Mouse (Mus musculus) spleen, postnatal 10 days (tissue): Measurements from ENCODE around the gene Mboat2.
A peak's percentile ranks its signal among the peaks of the same experiment; 100 is the strongest.

Source experiments
- DNase-seq, 2 experiments: peaks; one replicate each; pipeline ENCODE4 v3.0.0; 2021 to 2022; ENCODE audit warnings: low spot score in 2 of 2

Mboat2 gene

DNA sequence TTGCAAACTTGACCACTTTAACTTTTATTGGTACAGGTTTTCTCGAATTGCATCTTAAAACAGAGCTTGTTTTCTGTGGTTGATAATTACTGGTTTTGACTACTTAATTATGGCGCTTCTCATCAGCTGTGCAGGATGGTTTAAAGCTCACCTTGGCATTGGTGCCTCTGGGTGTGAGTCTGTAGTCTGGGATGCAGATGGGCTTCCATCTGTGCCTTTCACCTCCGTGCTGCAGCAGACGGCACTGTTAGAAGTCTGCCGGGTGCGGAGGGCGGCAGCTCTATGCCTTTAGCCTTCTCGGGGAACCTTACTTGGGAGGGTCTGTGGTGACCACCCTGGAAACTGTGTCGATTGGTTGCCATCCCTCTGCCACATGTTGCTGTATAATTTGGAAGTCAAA is 29.8 kb downstream of the Mboat2 start:
- no peak for DNase-seq

DNA sequence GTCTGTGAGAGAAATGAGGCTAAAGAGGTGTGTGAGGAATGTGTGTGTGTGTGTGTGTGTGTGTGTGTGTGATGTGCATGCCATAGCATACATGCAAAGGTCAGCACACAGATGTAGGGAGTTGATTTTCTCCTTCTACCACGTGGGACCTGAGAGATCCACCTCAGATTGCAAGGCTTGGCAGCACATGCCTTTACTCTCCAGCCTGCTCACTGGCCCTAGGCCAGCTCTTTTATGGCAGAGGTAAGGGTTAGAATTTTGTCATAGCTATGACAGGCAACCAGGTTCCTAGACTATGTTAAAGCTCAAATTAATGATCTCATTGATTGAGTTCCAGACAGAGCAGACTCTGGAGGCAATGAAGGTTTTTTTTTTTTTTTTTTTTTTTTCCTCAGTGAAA is 33.1 kb downstream of the Mboat2 start:
- DNase-seq: no peak

DNA sequence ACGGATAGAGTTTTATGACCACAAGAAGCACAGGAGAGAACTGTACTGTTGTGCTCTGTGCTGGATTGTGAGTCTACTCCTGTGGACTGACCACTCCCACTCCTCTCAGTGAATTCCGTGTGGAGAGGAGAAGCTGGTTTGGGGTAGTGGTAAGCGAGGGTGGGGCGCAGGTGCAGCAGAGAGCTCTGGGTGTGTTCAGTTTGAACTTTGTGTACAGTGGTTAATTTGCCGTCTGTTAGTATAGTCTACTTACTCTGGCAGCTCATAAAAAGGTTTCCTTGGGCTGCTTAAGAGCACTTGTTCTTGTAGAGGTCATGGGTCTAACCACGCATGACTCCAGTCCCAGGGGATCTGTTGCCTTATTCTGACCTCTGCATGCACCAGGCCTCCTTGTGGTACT is 36.0 kb downstream of the Mboat2 start:
- DNase-seq: no peak

DNA sequence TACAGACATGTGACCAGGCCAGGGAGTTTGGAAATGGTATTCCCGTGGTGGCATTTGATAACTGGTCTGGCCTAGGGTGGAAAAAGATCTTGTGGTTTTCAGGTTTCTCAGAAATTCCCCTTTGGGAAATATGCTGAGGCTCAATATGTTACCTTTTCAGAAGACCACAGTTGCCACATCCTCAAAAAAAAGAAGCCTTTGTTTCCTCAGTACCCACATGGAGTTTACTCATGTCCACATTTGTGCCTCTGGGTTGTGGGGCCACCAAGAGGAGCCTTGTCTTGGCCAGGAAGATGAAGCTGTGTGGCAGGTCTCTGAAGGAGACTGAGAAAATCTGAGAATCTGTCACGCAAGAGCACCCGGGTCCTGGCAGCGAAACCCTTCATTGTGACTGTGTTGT is 38.0 kb downstream of the Mboat2 start:
- no peak for DNase-seq

DNA sequence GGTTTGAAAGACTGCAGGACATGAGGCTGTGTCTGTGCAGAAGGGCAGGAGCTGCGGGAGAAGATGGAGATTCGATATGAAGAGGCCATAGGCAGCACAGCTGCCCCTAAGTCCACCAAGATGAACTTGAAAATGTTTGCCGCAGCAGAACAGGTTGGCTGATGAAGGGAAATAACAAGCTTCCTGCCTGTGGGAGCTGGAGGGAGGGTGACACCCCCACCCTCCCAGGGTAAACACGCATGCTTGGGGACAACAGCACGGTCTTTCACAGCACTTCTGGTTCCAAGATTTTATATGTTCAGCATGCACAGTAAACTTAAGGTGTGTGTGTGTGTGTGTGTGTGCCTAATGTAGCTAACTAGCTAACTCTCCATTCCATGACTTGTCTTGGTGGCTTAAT is 38.6 kb downstream of the Mboat2 start:
- no peak for DNase-seq

DNA sequence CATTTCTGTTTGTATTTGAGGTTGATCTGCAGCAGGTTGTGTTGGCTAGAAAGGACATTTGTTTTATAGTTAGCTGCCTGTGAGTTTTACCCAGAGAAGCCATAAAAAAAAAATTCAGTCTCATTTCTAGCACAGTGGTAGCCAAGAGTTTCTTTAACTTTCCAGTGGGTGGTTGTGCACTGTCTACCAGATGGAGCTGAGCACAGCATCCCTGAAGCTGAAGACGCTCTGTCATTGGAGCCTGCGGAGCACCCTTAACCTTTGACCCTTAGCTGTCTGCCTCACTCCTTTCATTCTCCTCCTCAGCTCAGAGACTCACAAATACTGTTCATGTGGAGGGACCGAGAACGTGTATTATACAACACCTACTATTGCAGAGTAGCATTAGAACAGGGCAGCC is 40.2 kb downstream of the Mboat2 start:
- DNase-seq: no peak

DNA sequence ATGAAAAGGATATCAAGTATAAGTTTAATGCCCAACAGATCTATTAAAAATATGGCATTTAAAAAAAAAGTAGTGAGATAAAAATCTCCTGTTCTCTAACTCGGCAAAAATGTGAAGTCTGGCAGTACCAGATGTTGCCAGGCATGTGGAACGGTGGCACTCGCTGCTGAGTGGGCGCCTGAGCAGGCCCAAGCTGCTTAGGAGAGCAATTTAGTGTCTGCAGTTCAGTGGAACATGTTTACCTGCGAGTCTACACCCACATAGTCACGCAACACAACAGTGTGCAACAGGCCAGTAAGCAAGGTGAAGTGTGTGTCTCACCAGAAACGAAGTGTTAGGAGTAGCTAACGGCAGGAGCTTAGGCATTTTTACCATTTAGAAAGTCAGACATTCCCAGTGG is 41.6 kb downstream of the Mboat2 start:
- no peak for DNase-seq

DNA sequence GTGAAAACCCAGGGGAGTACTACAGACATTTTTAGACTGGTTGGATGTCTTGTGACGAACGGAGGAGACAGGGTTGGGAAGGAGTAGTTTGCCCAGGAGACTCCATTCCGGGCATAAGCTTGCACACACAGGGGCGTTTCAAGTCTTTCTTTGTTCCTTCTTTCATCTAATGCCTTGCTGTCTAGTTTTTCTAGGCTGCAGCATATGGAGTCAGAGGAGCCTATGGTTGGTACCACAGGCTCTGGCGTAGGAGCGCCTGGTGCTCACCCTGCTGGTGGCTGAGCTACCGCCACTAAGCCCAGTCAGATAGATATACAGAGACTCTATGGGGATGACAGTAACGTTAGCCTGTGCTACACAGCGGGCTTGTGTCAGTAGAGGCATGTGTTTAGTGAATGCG is 42.0 kb downstream of the Mboat2 start:
- no peak for DNase-seq

DNA sequence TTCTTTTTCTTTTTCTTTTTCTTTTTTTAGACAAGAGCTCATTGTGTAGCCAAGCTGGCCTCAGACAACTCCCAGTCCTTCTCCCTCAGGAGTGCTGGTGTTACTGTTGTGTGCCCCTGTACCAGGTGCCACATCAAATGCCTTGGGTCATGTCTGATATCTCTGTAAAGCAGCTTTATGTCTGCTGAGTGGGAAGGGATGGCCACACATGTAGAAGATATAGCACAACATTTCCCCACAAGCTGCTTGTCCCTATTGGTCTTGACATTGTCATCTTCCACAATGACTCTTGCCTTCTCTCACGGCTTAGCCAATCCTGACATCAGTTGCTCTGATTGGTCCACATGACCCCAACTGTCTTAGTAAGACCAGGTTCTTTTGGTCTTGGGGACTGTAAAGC is 45.2 kb downstream of the Mboat2 start:
- no peak for DNase-seq

DNA sequence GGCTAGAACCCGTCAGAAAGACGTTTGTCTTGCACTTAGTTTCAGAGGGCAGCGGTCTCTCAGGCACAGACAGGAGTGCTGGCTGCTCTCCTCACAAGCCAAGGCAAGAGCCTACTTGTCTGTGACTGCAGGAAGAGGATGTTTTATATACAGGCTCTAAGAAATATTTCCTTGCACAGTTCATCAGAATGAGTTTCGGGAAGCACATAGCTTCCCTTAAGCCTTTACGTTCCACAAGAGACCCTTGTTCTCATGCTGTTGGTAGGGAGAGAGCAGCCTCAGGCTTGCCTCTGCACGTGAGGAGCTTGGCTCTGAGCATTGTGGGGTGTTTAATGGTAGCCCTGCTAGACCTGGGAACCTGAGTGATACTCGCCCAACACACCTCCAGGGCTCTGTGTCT is 46.6 kb downstream of the Mboat2 start:
- DNase-seq: no peak

DNA sequence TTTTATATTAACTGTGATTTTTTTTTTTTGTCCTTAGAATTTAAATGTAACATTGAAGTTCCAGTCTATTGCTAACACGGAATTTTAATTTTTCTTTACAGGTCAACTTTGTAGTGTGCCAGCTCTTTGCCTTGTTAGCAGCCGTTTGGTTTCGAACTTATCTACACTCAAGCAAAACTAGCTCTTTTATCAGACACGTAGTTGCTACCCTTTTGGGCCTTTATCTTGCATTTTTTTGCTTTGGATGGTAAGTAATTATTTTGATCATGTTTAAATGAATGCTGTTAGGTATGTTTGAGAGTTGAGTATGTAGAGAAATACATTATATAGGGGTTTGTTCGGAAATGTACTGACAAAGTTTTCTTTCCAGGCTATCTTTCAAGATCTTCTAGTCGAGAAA is 47.4 kb downstream of the Mboat2 start:
- no peak for DNase-seq

DNA sequence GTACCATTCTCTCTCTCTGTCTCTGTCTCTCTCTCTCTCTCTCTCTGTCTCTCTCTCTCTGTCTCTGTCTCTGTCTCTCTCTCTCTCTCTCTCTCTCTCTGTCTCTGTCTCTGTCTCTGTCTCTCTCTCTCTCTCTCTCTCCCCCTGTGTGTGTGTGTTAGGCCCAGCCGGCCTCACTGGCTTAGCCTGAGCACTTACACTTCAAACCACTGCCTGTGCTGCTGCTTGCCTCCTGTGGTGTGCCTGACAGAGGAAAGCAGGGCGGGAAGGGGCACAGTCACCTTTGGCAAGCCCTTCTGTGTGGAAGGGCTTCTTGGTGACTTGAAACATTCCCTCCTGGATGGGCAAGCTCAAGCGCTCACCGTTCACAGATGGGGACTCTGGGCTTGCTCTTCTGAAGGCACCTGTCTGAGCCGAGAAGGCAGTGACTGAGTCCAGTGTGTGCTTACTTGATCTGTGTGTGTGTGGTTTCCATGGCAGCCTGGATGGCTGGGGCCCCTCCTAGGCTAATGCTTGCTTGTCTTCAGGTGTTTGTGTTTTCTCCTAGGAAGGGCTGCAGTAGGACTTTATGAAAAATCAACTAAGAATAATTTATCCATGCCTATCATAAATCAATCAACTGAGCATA is 48.2 kb downstream of the Mboat2 start:
- peak in 1 of 2 experiments; percentile 41 for DNase-seq

DNA sequence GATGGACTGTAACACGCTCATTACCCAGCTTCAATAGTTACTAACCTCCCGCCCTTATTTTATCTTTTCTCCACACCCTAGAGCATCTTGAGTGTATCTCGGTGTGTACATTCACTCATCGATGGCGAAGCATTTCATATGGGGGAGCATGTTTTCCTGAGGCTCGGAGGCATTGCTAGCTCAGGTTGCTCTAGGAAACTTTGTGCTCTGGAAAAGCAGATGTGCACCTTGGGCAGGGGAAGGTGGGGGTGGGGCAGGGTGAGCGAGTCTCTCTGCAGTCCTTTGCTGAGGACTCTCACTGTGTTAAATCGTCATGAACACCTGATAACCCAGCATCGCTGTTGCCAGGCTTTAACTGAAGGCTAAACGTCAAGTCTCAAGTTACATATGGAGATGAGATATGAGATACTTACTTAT is 48.9 kb downstream of the Mboat2 start:
- DNase-seq: no peak

DNA sequence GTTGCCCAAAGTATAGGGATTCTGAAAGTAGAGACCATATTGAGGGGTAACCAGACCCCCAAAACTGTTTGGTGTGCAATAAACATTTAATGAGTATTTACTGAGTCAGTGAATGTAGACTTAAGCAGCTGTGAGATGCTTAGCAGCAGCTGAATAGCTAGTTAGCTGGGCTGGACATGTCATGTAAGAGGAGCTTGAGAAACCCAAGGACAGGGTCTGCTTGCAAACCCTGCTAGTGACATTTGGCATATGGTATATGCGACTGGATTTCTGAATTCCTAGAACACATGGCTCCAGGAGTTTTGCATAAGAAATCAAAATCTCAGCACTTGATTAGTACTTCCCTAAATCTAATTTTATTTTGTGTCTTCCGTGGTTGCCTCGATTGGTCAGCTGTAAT is 52.6 kb downstream of the Mboat2 start:
- DNase-seq: no peak

DNA sequence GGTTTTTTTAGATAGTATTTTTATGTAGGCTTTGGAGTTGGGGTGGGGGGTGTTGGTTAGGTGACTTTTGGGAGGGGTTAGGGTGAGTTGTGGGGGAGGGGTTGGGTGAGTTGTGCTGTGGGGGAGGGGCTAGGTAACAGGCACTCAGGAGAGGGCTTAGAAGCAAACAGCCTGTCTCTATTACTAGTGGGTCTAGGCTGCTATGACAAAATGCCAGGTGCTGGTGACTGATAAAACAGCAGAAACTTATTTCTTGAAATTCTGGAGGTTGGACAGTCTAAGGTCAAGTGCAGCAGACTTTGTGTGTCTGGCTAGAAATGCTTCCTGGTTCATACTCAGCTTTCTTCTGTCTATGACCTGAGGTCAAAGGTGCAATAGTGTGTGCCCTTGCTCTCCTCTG is 56.1 kb downstream of the Mboat2 start:
- DNase-seq: peak in 1 of 2 experiments; percentile 38

DNA sequence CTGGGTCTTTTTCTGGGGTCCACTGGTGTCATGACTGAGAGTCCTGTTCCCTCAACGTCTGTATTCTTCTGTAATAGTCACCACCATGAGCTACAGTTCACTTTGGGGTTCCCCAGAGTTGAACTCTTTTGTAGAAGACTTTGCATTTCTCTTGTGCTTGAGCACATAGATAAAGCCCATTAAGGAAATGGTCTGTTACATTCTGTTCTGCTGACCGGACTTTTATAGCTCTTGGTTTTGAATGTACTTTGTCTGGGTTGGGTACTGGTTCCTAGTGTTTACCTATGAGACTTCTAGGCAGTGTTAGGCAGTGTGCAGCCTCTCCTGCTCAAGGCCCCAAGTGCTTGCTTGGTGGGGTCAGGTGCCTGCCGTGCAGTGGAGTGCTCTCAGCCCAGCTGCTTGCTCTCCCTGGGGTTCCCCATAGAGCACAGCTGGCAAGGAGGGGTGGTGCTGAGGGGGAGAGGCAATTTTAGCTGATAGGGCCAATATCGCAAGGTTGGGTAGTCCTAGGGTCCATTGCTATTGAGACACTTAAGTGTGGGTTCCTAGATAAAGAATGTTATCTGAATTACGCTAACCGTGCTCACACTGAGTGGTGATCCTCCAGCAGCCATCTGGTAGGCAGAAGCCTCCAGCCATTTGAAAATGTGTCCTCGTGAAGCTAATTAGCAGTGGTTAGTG is 58.8 kb downstream of the Mboat2 start:
- DNase-seq: peak; percentile 60 to 70

DNA sequence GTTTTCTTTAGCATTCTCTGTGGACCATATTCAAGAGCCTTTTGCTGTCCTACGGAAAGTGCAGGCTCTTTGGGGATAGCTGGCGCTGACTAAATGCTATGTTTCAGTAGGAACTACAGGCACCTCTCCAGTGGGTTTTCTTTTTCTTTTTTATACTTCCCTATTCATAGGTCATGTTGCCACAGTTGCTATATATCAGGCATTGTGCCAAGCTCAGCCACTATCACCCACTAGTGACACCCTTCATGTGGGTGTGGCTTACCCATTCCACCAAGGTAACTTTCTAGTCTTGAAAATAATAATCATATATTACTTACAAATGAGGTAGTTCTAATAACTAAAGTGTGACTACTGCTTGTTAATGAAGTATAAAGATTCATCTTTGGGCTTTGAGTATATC is 59.5 kb downstream of the Mboat2 start:
- peak; percentile 45 to 55 for DNase-seq

DNA sequence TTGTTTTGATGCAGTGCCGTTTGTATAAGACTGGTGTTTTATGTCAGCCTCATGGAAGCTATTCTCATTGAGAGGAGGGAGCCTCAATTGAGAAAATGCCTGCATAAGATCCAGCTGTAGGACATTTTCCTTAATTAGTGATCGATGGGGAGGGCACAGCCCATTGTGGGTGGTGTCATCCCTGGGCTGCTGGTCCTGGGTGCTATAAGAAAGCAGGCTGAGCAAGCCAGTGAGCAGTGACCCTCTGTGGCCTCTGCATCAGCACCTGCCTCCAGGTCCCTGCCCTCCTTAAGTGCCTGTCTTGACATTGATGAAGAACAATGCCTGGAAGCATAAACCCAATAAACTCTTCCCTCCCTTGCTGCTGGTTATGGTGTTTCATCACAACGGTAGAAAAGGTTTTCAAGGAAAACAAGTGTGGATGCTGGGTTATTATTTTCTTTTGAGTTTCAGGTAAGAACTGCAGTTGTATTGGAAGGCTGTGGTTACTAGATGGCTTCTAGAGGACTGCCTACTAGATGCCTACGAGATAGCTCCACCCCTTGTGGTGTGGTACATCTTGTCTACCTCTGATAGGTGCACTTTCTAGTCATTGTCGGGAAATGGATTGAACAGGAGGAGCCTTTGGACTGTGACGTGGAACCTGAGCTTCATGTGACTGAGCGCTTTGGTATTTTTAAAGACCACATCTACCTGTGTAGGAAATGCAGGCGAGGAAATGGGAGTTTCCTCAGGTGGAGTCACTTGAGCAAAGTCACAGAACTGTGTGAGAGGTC is 60.2 kb downstream of the Mboat2 start:
- DNase-seq: peak in 1 of 2 experiments; percentile 54

DNA sequence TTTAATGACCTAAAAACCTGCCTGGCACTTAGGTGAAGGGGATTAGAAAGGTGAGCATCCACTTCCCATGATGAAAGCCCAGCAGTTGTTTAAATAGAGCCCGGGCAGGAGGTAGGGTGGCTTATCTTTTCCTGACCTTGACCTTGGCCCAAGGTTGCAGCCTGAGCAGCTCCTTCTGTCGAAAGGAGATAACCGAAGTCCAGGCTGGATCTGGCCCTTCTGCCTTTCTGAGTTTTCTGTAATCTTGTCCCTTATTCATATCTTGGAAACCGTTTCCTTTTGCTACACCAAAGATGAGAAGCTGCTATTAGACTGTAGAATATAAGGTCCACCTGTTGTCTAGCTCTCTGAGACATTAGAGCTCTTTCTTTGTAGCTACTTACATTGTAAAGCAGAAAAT is 61.9 kb downstream of the Mboat2 start:
- peak in 1 of 2 experiments; percentile 58 for DNase-seq

DNA sequence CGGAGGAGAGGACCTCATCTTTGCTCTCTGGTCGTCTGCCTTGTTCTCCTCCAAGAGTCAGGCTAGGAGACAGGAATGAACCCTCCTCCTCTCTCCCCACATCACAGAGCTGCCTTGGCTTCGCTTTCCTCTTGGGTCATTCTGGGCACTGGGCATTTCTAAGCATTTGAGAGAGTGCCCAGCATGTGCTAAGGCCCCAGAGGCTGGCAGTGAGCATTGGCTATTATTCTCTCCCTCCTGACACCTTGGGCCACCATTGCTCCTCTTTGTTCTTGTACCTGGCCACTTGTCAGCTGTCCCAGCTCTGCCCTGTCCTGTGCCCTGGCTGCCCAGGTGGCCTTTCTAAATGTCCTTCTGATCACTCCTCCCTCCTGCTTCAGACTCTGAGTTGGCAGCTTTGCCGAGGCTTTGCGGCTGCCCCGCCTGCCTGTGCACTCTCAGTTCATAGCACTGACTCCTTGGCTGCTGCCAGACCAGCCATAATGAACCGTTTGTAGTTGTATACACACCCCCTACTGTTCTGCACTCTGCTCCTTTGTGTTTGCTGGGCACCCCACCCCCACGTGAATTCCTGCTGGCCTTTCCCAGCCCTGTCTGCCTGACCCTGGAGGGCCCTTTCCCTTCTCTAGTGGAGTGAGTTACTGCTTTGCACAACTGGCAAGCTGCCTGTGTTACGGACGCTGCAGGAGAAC is 63.2 kb downstream of the Mboat2 start:
- DNase-seq: peak in 1 of 2 experiments; percentile 41

DNA sequence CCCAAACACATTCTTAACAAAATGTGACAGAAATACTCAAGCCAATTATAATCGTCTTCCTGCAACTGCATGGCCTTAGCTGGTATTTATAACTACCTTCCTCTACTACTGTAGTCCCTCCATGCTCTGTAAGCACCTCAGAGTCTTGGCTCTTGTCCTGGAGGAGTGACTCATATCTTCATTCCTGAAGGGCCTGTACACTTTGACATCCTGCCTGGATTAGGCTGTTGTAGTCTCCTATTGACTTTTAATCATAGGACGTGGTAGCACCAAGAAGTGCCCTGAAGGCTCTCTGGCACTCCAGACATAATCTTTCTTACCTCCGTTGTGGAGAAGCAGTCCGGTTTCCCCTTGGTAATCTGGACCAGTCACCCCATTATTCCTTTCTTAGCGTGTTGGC is 64.7 kb downstream of the Mboat2 start:
- no peak for DNase-seq

DNA sequence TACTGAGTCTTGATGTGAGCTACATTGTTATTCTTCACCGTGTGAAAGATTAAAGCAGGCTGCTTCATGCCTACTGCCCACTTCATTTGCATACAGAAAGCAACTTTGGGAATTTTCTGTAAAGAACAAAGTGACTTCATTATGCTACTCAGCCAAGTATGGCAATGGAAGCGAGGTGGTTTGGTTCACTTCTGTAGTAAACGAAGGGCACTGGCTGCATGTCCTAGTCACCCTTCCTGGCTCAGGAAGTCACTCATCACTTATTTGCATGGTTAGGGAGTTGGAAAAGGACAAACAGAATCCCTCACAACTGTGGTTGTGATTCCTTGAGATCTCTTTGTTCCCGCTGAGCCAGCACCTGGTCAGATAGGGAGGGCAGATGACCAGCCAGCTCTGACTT is 66.7 kb downstream of the Mboat2 start:
- no peak for DNase-seq
